Mouse (Mus musculus) granulocyte monocyte progenitor cell, adult 5-6 weeks (primary cell): ENCODE measurements around the gene Slco4c1. TPM values are rescaled to one million over a fixed set of nuclear protein-coding genes. Genes with fewer than 3 reads are reported as not detected.

Experiments
- ATAC-seq: replicated peaks from 2 replicates; pipeline ENCODE4 v1.8.0; 2016; ENCODE audit warnings: mild to moderate bottlenecking, moderate TSS enrichment, inconsistent platforms; ENCODE audit not compliant: poor library complexity, severe bottlenecking
- total RNA-seq, 2 experiments: library from RNA; stranded (forward) in 1 of 2; stranded (reverse) in 1 of 2; fragments of 200-712, 200-1000 nt in 1 of 2; fragments of >200 nt in 1 of 2; fragmentation: Nextera tagmentation in 1 of 2; gene quantifications; 2 replicates each; pipeline ENCODE4 v1.2.3; 2014 to 2017

The Slco4c1 gene
- total RNA-seq, 2 experiments from 2014 or later: 0.92 to 1.1 TPM

DNA sequence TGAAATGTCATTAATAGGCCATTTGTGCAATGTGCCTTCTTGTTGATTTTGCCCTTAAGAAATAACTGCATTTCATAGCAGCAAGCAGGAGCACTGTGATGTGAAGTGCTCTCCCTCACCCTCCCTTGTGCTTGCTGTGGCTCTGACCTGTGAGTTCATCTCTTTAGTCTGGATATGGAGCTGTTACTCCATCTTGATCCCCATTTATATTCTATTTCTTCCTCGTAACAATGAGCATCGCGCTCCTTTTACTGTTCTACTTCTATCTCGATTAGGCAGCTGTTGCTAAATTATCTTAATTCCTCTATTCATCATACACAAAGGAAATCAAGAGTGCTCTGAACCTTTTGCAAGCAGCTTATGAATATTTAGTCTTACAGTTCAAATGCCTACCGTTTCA lies 98.3 kb downstream of the Slco4c1 start:
- ATAC-seq: no peak

DNA sequence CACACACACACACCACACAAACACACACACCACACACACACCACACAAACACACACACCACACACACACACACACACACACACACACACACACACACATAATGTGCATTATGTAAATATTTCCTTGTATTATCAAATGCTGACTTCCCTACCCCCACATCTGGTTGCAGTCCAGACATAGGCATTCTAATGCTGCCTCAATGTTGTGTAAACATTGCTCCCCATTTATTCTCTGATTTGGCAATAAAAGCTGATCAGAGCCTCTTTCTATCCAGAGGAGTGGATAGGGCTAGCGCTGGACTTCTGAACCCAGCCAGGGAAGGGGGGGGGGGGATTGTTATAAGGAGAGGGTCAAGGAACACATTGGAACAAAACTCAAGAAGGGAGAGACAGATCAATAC lies 101.7 kb downstream of the Slco4c1 start:
- ATAC-seq: no peak

DNA sequence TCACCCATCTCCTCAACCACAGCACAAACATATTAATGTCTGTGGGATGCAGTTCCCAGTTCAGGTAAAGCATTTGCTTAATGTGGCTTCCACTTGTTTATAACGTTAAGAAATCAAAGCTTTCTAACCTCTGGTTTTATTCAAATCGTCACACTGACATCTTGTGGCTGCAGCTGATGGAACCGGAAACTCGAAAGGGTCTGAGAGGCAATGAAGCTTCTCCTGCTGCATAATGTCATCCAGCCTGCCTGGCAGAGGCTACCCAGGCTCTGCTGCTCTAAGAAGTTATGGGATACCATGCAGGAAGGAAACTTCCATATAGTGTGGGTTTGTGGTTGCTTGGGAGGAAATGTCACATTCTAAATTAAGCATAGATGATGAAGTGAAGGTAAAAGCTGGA lies 103.7 kb downstream of the Slco4c1 start:
- no peak; the same call in 1 of the 2 replicates for ATAC-seq

DNA sequence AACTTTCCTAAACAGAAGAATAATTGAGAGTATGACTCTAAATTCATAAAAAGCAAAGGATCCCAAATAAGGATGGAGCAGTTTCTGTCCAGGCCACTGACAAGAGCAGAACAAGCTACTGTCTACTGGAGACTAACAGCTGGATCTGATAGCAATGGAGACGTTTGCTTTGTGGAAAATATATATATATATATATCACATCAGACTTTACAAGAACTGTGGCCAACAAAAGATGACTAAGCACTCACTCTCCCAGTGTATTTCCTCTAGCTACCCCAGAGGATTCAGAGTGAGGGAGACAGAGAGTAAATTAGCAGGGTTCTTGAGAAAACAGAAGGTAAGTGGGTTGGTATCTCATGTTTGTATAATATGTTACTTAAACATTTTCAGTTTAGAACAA lies 105.4 kb downstream of the Slco4c1 start:
- no peak for ATAC-seq
